Mouse (Mus musculus) testis, postnatal 10 days (tissue): ENCODE results near the gene Zc3h12d.

Source experiments
- DNase-seq: peaks from one replicate; pipeline ENCODE4 v3.0.0; 2021; ENCODE audit warnings: low spot score

Gene Zc3h12d

GRCm38 (mm10) chr10:7832171-7832676, at the start of gene Zc3h12d:
Gene Zc3h12d (plus strand): TSS chr10:7832470.
- no peak for DNase-seq

GRCm38 (mm10) chr10:7787319-7787718, 45.0 kb upstream of the Zc3h12d start:
- no peak for DNase-seq

- DNase-seq = no peak
These were observed 40.0 kb upstream of the Zc3h12d start for GRCm38 (mm10) chr10:7792254-7792750.

- DNase-seq = peak; percentile 95
These were observed 39.4 kb upstream of the Zc3h12d start, which contains the start of the genes Ginm1 and Ppil4 for GRCm38 (mm10) chr10:7792751-7793385. Gene Ginm1 (minus strand): TSS chr10:7792824. Gene Ppil4 (plus strand): TSS chr10:7792891.

- DNase-seq = no peak
These were observed 31.0 kb upstream of the Zc3h12d start for GRCm38 (mm10) chr10:7801258-7801657.

GRCm38 (mm10) chr10:7802519-7803140, 29.6 kb upstream of the Zc3h12d start:
- no peak for DNase-seq

GRCm38 (mm10) chr10:7809937-7810336, 22.3 kb upstream of the Zc3h12d start:
- DNase-seq = no peak

GRCm38 (mm10) chr10:7816476-7816875, 15.8 kb upstream of the Zc3h12d start:
- no peak for DNase-seq

GRCm38 (mm10) chr10:7818676-7819075, 13.6 kb upstream of the Zc3h12d start:
- DNase-seq = no peak

GRCm38 (mm10) chr10:7819156-7819555, 13.1 kb upstream of the Zc3h12d start:
- DNase-seq = no peak

DNA sequence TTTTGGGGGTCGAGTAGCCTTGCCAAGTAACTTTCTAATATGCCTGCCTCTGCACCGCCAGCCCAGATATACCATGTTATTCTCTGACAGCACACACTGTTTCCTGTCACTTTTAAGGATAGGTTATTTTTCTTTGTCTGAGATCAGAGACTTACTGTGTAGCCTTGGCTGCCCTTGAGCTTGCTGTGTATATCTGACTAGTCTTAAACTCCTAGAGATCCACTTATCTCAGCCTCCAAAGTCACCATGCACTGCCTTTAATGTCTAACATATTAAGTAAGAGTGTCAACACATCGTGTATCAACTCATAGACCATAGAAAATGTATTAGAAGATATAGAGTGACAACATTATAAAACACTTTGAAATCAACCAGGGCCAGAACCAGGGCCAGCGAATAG, 12.7 kb upstream of the Zc3h12d start:
- no peak for DNase-seq

GRCm38 (mm10) chr10:7820171-7820570, 12.1 kb upstream of the Zc3h12d start:
- no peak for DNase-seq

DNA sequence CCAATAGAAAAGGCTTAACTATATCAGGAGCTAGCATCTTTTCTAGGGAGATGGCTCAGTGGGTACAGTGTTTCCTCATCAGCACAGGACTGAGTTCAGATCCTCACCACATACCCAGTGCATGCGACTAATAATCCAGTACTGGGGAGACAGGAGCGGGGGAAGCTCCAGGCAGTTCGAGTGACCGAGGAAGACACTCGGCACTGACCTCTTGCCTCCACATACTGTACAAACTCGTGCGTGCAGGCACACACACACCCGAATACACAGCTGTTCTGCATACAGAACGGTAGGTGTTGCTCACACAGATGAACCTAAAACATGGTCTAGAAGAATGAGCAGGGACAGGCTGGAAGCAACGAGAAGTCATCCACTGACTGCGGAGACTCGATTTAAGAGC, 10.3 kb upstream of the Zc3h12d start:
- no peak for DNase-seq

GRCm38 (mm10) chr10:7824663-7825280, 7.5 kb upstream of the Zc3h12d start:
- DNase-seq = no peak

DNA sequence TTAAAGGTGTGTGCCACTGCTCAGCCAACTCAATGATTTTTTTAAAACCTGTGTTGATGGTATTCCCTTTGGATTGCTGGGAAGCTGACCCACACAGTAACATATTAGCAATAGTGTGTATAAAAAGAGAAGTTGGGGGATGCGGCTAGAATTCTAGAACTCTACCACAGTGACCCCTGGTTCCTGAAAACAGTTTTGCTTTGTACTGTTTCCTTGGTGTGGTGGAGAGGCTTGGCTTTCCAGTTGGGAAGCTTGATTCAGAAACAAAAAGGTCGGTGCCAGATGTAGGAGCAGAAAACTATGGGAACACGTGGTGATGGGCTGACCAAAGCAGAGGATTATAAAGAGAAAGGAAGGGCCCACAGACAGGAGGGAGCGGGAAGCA, 7.0 kb upstream of the Zc3h12d start:
- no peak for DNase-seq

DNA sequence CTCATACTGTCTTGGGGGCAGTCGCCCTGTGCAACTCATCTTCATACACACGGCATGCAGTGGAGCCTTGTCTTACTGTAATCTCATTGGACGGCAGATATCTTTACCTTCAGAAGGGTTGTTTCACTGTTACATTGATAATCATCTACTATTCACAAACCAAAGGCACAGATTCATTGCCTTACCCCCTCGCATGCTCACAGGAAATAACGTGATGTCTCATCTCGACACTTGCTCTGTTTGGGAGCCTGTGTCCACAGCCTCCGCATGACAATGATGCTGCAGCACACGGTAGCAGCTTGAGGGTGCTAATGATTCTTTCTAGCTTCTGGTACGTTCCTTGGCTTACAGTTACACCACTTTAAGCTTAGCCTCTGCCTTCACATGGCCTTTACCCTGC, 6.2 kb upstream of the Zc3h12d start:
- no peak for DNase-seq

DNA sequence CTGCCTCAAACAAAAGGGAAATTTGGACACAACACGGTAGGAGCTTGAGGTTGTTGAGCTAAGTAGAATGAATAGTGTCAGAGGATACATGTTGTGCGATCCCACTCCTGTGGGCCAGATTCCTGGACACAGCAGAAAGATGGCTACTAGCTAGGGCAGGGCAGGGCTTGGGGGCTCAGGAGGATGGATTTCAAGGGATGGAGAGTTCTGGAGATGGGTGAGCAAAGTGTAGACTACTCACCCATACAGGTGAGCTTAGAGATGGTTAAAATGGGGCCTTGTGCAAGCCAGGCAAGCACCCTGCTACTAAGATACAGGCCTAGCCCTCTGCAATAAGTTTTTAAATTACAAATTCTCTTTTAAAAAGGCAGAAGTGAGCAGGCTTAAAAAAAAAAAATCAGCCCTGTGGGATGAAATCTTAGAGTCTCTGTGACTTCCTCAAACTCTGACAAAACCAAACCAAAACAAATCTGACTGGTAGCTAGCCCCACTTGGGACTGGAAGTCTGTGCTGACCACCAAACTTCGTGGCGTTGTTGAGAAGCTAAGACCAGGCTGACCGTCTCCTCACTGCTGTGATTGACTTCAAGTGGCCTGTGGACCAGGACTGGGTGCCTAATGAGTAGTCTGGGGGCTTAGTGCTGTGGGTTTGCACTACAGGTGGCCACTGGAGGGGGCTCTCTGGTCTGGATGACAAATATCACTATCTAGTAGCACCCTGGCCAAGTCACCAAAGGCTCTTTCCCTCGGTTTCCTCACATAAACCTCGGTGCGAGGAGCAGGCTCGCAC, 1.3 kb downstream of the Zc3h12d start:
- no peak for DNase-seq

GRCm38 (mm10) chr10:7834671-7835225, 2.5 kb downstream of the Zc3h12d start:
- no peak for DNase-seq

DNA sequence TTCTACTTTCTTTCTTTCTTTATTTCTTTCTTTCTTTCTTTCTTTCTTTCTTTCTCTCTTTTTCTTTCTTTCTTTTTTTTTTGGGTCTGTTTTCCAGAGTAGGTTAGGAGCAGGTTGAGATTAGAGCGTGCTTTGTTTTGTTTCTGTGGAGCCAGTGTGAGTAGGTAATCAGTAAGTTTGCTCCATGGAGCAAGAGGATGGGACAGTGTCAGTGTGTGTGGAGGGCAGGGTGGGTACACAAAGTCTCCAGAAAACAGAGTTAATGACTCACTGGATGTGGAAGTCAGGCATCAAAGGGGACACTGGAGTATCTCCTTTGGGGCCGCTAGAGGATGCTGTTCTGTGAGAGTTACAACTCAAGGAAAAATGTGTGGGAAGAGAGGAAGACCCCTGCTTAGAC, 4.6 kb downstream of the Zc3h12d start:
- DNase-seq = no peak

GRCm38 (mm10) chr10:7837446-7837845, 5.2 kb downstream of the Zc3h12d start:
- no peak for DNase-seq

DNA sequence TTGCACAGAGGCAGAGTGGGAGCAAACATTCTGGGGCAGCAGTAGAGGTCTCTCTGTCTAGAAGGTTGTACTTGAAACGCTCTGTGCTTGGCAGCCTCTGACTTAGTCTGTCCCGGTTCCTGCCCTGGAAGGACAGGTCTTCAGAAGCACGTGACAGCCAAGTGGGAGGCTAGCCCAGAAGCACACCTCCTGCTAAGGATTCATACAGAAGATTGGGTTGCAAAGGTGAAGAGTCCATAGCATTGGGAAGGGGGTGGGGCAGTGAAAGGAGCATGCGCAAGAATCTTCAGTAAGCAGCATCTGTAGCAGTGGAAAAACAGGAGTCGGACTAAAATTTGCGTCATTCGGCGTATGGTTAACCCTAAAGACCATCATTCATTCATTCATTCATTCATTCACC, 5.8 kb downstream of the Zc3h12d start:
- DNase-seq = no peak

- no peak for DNase-seq
These were observed 6.7 kb downstream of the Zc3h12d start for GRCm38 (mm10) chr10:7838874-7839421.
